Mouse (Mus musculus) heart, embryonic 14.5 days (tissue): Measurements from ENCODE around the gene Fbxw17. TPM values are rescaled to one million over a fixed set of nuclear protein-coding genes. Genes with fewer than 3 reads are reported as not detected.
"Not testable (repeated sequence)": the region's sequence is repeated elsewhere in the genome, so short reads cannot be mapped to it uniquely, and the experiment has no call there.

Experiments
- ATAC-seq: fragments of 200-750 bp; cut with Nextera tagmentation; 2 replicates; pipeline ENCODE4 v1.8.0; 2017; ENCODE audit warnings: low read depth, moderate TSS enrichment; ENCODE audit not compliant: insufficient number of reproducible peaks, insufficient read depth, low FRiP score
- H3K27ac ChIP-seq, 2 experiments: fragments of 200-500 bp in 1 of 2; fragments of 300-500 bp in 1 of 2; sonication (generic) in 1 of 2; replicated peaks in 1 of 2; 2 replicates each; pipeline ENCODE4 v1.5.1; 2012 to 2014; ENCODE audit warnings: low read depth in 2 of 2, low read length in 2 of 2, control low read depth in 1 of 2, mild to moderate bottlenecking in 1 of 2, mixed read lengths in 1 of 2; ENCODE audit not compliant: control insufficient read depth in 1 of 2, insufficient read depth in 1 of 2
- H3K27me3 ChIP-seq: fragments of 300-500 bp; sonication (generic); 2 replicates; pipeline ENCODE4 v1.6.1; 2014; ENCODE audit warnings: mild to moderate bottlenecking, low read length, control low read depth; ENCODE audit not compliant: control insufficient read depth, insufficient read depth
- H3K36me3 ChIP-seq: fragments of 300-500 bp; sonication (generic); 2 replicates; pipeline ENCODE4 v1.6.1; 2014; ENCODE audit warnings: mild to moderate bottlenecking, control low read depth, low read length, mixed read lengths; ENCODE audit not compliant: control insufficient read depth, insufficient read depth
- H3K4me1 ChIP-seq, 2 experiments: fragments of 200-500 bp in 1 of 2; fragments of 300-500 bp in 1 of 2; sonication (generic) in 1 of 2; 2 replicates each; pipeline ENCODE4 v1.6.1; 2012 to 2014; ENCODE audit warnings: low read length in 2 of 2, control low read depth in 1 of 2, mixed read lengths in 1 of 2; ENCODE audit not compliant: control insufficient read depth in 2 of 2, insufficient read depth in 2 of 2
- H3K4me2 ChIP-seq: fragments of 300-500 bp; sonication (generic); 2 replicates; pipeline ENCODE4 v1.6.1; 2014; ENCODE audit warnings: mild to moderate bottlenecking, low read length
- H3K4me3 ChIP-seq, 2 experiments: fragments of 200-500 bp in 1 of 2; fragments of 300-500 bp in 1 of 2; sonication (generic) in 1 of 2; 2 replicates each; pipeline ENCODE4 v1.5.1; 2012 to 2014; ENCODE audit warnings: low read length in 2 of 2, mild to moderate bottlenecking in 2 of 2, control low read depth in 1 of 2, low read depth in 1 of 2, moderate library complexity in 1 of 2; ENCODE audit not compliant: control insufficient read depth in 1 of 2, insufficient read depth in 1 of 2
- H3K9ac ChIP-seq: fragments of 300-500 bp; sonication (generic); 2 replicates; pipeline ENCODE4 v1.6.1; 2014; ENCODE audit warnings: mild to moderate bottlenecking, low read length
- H3K9me3 ChIP-seq: fragments of 300-500 bp; sonication (generic); 2 replicates; pipeline ENCODE4 v1.6.1; 2016; ENCODE audit warnings: low read length, control low read depth; ENCODE audit not compliant: control insufficient read depth
- WGBS: fragments of 180-500 bp; shearing (Covaris S2); extraction: QIAGEN DNeasy Blood & Tissue Kit; methylation state at CpG from one replicate; pipeline ENCODE4 v1.1.7; 2014; 5-methylcytosine and 5-hydroxymethylcytosine counted together
- polyA plus RNA-seq: library from polyadenylated mRNA; unstranded; fragments of >200 nt; fragmentation: Nextera tagmentation; extraction: Ambion mirVana; gene quantifications from 2 replicates; pipeline ENCODE4 v1.2.1, GENCODE M21; 2014

Fbxw17 gene
- 23.6 and 27.2 TPM in 2 replicates for polyA plus RNA-seq

DNA sequence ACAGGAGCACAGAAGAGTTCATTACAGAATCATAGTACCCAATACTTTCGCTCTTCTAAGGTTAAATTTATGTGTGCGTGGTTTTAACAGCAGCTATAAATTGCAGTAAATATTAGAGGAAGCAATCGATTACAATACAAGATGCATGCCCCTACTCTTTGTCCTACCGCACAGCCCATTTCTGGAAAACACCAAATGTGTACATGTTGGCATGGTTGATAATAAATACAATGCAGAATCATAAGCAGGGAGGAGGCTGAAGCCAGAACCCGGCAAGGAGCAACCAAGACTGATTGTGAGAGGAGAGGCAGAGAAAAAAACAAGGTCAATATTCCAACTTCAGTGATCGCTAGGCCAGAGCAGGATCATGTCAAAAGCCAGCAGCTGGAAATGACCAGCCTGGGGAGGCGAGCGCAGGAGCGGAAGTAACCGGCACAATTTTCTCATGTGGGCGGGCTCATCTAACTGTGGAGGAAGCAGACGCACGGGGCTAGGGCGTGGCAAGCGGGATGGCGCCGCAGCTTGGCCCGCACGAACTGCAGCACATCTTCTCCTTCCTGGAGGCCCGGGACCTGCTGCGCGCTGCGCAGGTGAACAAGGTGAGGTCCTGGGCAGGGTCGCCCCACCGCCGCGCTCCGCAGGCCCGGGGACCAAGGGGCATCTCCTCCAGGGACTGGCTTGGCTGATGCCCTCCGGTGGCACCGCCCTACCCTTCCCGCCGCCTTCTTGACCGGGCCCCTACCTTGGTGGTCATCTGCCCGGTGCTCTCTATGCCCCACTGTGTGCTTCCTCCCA lies at the start of gene Fbxw17:
Fbxw17 (plus strand) TSS at position 476 of the 795 bp plus-strand sequence.
- ATAC-seq = peak; percentile 79
- Histone ChIP-seq H3K36me3 (peaks cover 27% of the 10 kb centered on the region), H3K9me3 (no peaks in the 10 kb centered on the region), H3K9ac (peak within 1 kb of the TSS; percentile 91), H3K27ac (peak within 1 kb of the TSS in 1 of 2 experiments; percentile 28; a peak in 1 of 4 replicates), H3K4me3 (peak within 1 kb of the TSS; percentile 55 to 89), H3K4me1 (peaks cover 0 to 8% of the 10 kb centered on the region in 2 experiments; a peak in 1 of 4 replicates), H3K4me2 (peak within 1 kb of the TSS; percentile 76), H3K27me3 (no peaks in the 10 kb centered on the region)
- WGBS = 15% methylated on average over 30 of the region's 35 CpGs

GRCm38 (mm10) chr13:50372934-50373705 lies 44.5 kb upstream of the Fbxw17 start:
- not testable (repeated sequence) for H3K9ac ChIP-seq, H3K36me3 ChIP-seq, H3K4me2 ChIP-seq, ATAC-seq, H3K4me3 ChIP-seq, H3K4me1 ChIP-seq, H3K27ac ChIP-seq, H3K9me3 ChIP-seq, H3K27me3 ChIP-seq
- 70% methylated on average over 5 of the region's 5 CpGs for WGBS

- H3K9me3 ChIP-seq, H3K36me3 ChIP-seq, H3K4me3 ChIP-seq, H3K4me2 ChIP-seq, H3K27ac ChIP-seq, ATAC-seq, H3K9ac ChIP-seq, H3K27me3 ChIP-seq, H3K4me1 ChIP-seq: not testable (repeated sequence)
Measured at GRCm38 (mm10) chr13:50389146-50389545, 28.5 kb upstream of the Fbxw17 start.

DNA sequence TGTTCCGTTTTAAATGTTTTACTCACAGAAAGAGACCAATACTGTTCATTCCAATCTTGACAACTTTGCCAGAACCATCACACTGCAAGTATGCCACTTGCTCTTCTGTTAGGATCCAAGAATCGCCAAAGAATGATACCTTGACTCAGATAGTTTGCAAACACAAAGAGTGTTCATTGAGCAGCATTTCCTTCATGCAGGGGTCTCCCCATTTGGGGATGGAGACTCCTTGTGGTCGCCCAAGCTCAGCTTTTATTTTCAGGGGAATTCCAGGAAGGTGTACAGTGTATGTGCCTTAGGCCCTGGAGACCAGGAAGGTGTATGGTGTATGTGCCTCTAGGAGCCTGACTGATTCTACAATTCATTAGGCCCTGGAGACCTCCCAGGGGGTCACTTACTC lies 757 bp downstream of the Fbxw17 start:
- H3K4me2 ChIP-seq = peak overlapping the region; percentile 76
- H3K4me3 ChIP-seq = peak overlapping the region; percentile 55 to 89; a peak in 3 of 4 replicates
- 45% methylated on average over 3 of the region's 3 CpGs for WGBS
- H3K4me1 ChIP-seq = peaks cover 0 to 8% of the 10 kb centered on the region in 2 experiments; a peak in 1 of 4 replicates
- H3K27me3 ChIP-seq = no peaks in the 10 kb centered on the region
- no peak overlapping the region for H3K27ac ChIP-seq
- H3K9me3 ChIP-seq = no peaks in the 10 kb centered on the region
- no peak for ATAC-seq
- peak overlapping the region; percentile 91 for H3K9ac ChIP-seq
- peaks cover 35% of the 10 kb centered on the region for H3K36me3 ChIP-seq

- 85% methylated on average over 8 of the region's 8 CpGs for WGBS
- H3K4me3 ChIP-seq = no peak overlapping the region
- H3K4me1 ChIP-seq = peaks cover 0 to under 1% of the 10 kb centered on the region in 2 experiments; a peak in 1 of 4 replicates
- no peaks in the 10 kb centered on the region for H3K27me3 ChIP-seq
- H3K4me2 ChIP-seq = no peak overlapping the region
- no peak overlapping the region for H3K27ac ChIP-seq
- no peak overlapping the region for H3K9ac ChIP-seq
- ATAC-seq = no peak
- peaks cover 87% of the 10 kb centered on the region for H3K36me3 ChIP-seq
- no peaks in the 10 kb centered on the region for H3K9me3 ChIP-seq
Measured at GRCm38 (mm10) chr13:50423625-50424209, 6.1 kb downstream of the Fbxw17 start.

- Histone ChIP-seq H3K9ac (no peak overlapping the region), H3K27me3 (no peaks in the 10 kb centered on the region), H3K4me2 (no peak overlapping the region), H3K36me3 (peaks cover 95% of the 10 kb centered on the region), H3K4me1 (no peaks in the 10 kb centered on the region; a peak in 1 of 4 replicates), H3K27ac (no peak overlapping the region), H3K9me3 (no peaks in the 10 kb centered on the region), H3K4me3 (no peak overlapping the region)
- no peak for ATAC-seq
- 91% methylated on average over 2 of the region's 2 CpGs for WGBS
Measured at GRCm38 (mm10) chr13:50424517-50424916, 6.9 kb downstream of the Fbxw17 start.

- ATAC-seq = no peak
- no peak overlapping the region for H3K4me3 ChIP-seq
Measured at GRCm38 (mm10) chr13:50426686-50427085, 9.0 kb downstream of the Fbxw17 start.

More at GRCm38 (mm10) chr13:50426686-50427085, 9.0 kb downstream of the Fbxw17 start:
- Histone ChIP-seq H3K9me3 (no peaks in the 10 kb centered on the region), H3K9ac (no peak overlapping the region), H3K27ac (no peak overlapping the region), H3K4me1 (no peaks in the 10 kb centered on the region; a peak in 1 of 4 replicates), H3K4me2 (no peak overlapping the region), H3K27me3 (no peaks in the 10 kb centered on the region), H3K36me3 (peaks cover 97% of the 10 kb centered on the region)
- 75% methylated on average over 4 of the region's 4 CpGs for WGBS
